Mouse (Mus musculus): ENCODE data around the gene Macc1.

Macc1 gene

GRCm38 (mm10) chr12:119483922-119484631 is 170.0 kb downstream of the Macc1 start:
- no peak for DNase-seq (ENCODE audit: low spot score in 2 of 2)

GRCm38 (mm10) chr12:119511145-119511544 is 197.1 kb downstream of the Macc1 start:
- no peak for DNase-seq (ENCODE audit: low spot score in 2 of 2)

Measured in urinary bladder, adult 18-20 months (tissue).